Mouse (Mus musculus): Measurements from ENCODE around the gene Eno3. TPM values are rescaled to one million over a fixed set of nuclear protein-coding genes. Genes with fewer than 3 reads are reported as not detected.

The Eno3 gene
- polyA plus RNA-seq, 1 experiment, result 30.9 TPM

DNA sequence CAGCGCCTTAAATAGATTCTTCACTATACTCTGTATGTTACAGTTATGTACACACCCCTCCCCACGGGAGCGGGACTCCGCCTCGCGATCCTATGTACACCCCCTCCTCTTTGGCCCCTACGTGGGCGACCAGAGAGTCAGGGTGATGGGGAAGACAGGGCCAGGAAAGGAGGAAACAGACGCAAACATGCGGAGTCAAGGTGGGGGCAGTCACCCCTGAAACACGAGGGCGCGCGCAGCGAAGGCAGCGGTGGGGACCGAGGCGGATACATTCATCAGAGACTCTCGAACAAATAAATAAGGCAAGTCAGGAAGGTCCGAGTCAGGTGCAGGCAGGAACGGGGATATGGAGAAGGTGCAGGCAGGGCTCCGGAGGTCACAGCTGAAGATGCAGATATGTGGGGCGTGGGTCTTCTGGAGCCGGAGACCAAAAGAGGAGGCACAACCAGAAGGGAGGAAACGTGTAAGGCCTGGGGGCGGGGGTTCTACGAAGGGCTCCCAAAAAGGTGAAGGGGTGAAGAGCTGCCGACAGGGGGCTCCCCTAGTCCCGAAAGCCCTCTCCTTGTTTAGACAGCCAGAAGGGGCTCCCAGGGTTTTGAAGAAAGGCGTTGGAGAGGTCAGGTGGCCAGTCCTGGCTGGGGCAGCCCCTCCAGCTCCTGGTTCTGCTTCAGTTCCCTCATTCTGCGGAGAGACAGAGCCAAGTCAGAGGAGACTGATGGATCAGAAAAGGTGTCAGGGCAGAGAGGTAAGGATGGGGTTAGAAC is 12.8 kb downstream of the Eno3 start:
- 2% methylated on average over 31 of the region's 31 CpGs for whole genome bisulfite sequencing
- peak; percentile 8 for TF ChIP-seq POLR2A (IDR thresholded peaks at IDR 0.05; ENCODE audit: low read depth, low read length)
- peak; percentile 43 for TF ChIP-seq CTCF (conservative IDR thresholded peaks at IDR 0.05; ENCODE audit: insufficient read depth, insufficient read length, low read depth, low read length)
- peak; percentile 75 for DNase-seq

DNA sequence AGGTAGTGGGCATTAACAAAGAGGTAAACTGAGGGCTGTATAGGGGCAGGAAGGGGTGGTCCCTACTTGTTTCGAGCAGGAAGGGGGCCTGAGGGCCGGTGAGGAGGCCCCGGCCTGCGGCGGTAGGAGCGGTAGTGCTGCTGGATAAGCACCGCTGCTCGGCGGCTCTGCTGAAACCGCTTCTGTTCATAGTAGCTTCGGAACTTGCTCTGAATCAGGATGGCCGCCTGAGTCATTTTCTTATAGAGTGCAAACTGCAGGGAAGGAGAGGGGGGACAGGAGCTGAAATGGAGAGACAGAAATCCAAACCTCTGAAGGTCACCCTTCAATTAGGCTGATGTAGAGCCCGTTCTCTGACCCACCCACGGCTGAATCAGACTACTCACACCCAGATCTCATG is 13.5 kb downstream of the Eno3 start:
- no peak for DNase-seq
- TF ChIP-seq CTCF (conservative IDR thresholded peaks at IDR 0.05; ENCODE audit: insufficient read depth, insufficient read length, low read depth, low read length) (no peak), POLR2A (IDR thresholded peaks at IDR 0.05; ENCODE audit: low read depth, low read length) (no peak)
- Histone ChIP-seq H3K36me3 (ENCODE audit: control insufficient read depth, insufficient read depth, low read length) (no peaks in the 10 kb centered on the region; the same call in 1 of the 2 replicates), H3K4me1 (ENCODE audit: control insufficient read depth, insufficient read depth, low read length) (peaks cover 8% of the 10 kb centered on the region; the same call in 1 of the 2 replicates), H3K27me3 (replicated peaks; ENCODE audit: control insufficient read depth, insufficient read depth, low read length) (no peaks in the 10 kb centered on the region), H3K4me3 (ENCODE audit: insufficient read depth, low read depth, low read length) (peak overlapping the region; percentile 69), H3K27ac (ENCODE audit: insufficient read depth, low read depth, low read length) (peak overlapping the region; percentile 81)
- 31% methylated on average over 14 of the region's 14 CpGs for WGBS

More for the DNA sequence above, 12.8 kb downstream of the Eno3 start:
- H3K27me3 ChIP-seq (replicated peaks; ENCODE audit: control insufficient read depth, insufficient read depth, low read length), result no peaks in the 10 kb centered on the region
- H3K4me1 ChIP-seq (ENCODE audit: control insufficient read depth, insufficient read depth, low read length), result peaks cover 8% of the 10 kb centered on the region; the same call in 1 of the 2 replicates
- H3K27ac ChIP-seq (ENCODE audit: insufficient read depth, low read depth, low read length), result peak overlapping the region; percentile 81
- H3K36me3 ChIP-seq (ENCODE audit: control insufficient read depth, insufficient read depth, low read length), result no peaks in the 10 kb centered on the region; the same call in 1 of the 2 replicates
- peak overlapping the region; percentile 69 for H3K4me3 ChIP-seq (ENCODE audit: insufficient read depth, low read depth, low read length)

DNA sequence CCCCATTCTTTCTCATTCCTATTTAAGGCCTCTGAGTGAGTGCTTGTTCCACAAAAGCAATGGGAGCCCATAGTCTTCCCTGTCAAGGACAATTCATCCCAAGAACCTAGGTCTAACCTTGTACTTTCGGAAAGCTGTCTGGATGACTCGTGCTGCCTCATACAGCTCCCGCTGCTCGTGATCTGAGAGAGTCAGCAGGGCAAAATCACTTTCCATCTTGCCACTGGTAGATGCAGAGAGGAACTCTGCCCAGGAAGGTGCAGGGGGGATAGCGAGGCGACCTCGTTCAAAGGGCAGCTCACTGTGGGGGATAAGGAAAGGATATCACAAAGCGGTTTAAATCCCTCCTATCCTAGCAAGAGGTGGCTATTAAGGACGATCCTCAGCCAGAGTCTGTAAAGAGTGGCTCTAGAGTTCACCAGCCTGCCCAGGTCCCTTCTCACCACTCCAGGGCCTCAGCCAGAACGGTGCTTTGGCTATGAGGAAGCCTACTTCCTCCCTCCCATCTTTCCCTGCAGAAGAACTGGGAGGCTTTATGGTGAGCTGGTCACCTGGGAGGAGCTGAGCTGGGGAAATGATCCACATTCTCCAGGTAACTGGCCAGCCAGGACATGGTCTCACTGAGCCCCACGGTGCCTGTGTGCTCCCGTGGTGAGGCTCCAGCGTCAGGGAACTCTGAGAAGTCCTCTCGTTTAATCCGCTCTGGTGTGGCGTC is 14.5 kb downstream of the Eno3 start:
- no peaks in the 10 kb centered on the region for H3K27me3 ChIP-seq (replicated peaks; ENCODE audit: control insufficient read depth, insufficient read depth, low read length)

DNA sequence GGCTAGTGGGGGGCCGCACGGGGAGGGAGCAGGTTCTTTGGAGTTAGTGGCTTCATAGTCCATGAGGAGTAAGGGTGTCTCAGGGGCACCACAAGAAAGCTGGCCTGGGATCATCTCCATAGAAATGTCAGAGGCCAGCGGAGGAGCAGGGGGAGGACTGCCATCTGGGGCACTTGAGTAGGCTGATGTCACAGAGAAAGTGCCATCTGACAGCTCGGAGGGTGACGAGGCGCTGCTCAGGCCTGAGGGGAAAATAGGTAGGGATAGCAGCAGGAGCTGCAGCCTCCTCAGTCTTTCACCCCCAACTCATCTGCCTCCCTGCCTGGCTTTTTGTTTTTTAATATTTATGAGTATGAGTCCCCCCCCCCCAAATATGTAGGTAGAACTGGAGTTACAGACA is 17.0 kb downstream of the Eno3 start:
- Histone ChIP-seq H3K27ac (ENCODE audit: insufficient read depth, low read depth, low read length) (no peak overlapping the region), H3K4me3 (ENCODE audit: insufficient read depth, low read depth, low read length) (no peak overlapping the region), H3K27me3 (replicated peaks; ENCODE audit: control insufficient read depth, insufficient read depth, low read length) (no peaks in the 10 kb centered on the region), H3K4me1 (ENCODE audit: control insufficient read depth, insufficient read depth, low read length) (peaks cover 3% of the 10 kb centered on the region; the same call in 1 of the 2 replicates), H3K36me3 (ENCODE audit: control insufficient read depth, insufficient read depth, low read length) (no peaks in the 10 kb centered on the region; the same call in 1 of the 2 replicates)
- no peak for TF ChIP-seq POLR2A (IDR thresholded peaks at IDR 0.05; ENCODE audit: low read depth, low read length)
- no peak for TF ChIP-seq CTCF (conservative IDR thresholded peaks at IDR 0.05; ENCODE audit: insufficient read depth, insufficient read length, low read depth, low read length)
- no peak for DNase-seq
- 90% methylated on average over 6 of the region's 6 CpGs for WGBS

More for the DNA sequence above, 14.5 kb downstream of the Eno3 start:
- peaks cover 8% of the 10 kb centered on the region; the same call in 1 of the 2 replicates for H3K4me1 ChIP-seq (ENCODE audit: control insufficient read depth, insufficient read depth, low read length)
- WGBS, result 70% methylated on average over 16 of the region's 16 CpGs
- H3K27ac ChIP-seq (ENCODE audit: insufficient read depth, low read depth, low read length), result no peak overlapping the region
- no peak for DNase-seq
- no peaks in the 10 kb centered on the region; the same call in 1 of the 2 replicates for H3K36me3 ChIP-seq (ENCODE audit: control insufficient read depth, insufficient read depth, low read length)
- no peak for TF ChIP-seq POLR2A (IDR thresholded peaks at IDR 0.05; ENCODE audit: low read depth, low read length)
- TF ChIP-seq CTCF (conservative IDR thresholded peaks at IDR 0.05; ENCODE audit: insufficient read depth, insufficient read length, low read depth, low read length), result no peak
- no peak overlapping the region for H3K4me3 ChIP-seq (ENCODE audit: insufficient read depth, low read depth, low read length)

DNA sequence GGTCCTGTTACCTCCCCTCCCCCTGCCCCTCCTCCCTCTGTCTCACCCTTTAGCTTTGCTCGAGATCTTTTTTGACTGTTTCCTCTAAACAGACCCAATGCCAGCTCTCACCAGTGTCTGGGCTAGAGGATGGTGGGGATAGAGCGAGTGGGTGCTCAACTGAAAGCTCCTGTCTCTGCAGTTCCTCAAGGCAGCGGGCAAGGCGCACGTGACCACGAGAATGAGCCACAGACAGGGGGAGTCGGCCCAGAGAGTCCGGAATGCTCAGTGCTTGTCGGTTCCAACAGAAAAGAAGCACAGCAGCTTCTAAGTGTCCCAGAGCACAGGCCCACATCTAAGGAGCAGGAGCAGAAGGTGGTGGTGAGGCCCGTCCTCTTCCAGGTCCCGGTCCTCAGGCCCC is 17.5 kb downstream of the Eno3 start:
- no peak for DNase-seq
- no peak for TF ChIP-seq POLR2A (IDR thresholded peaks at IDR 0.05; ENCODE audit: low read depth, low read length)
- WGBS, result 75% methylated on average over 11 of the region's 11 CpGs
- H3K4me3 ChIP-seq (ENCODE audit: insufficient read depth, low read depth, low read length), result no peak overlapping the region
- no peaks in the 10 kb centered on the region; the same call in 1 of the 2 replicates for H3K36me3 ChIP-seq (ENCODE audit: control insufficient read depth, insufficient read depth, low read length)
- no peak overlapping the region for H3K27ac ChIP-seq (ENCODE audit: insufficient read depth, low read depth, low read length)
- no peaks in the 10 kb centered on the region for H3K27me3 ChIP-seq (replicated peaks; ENCODE audit: control insufficient read depth, insufficient read depth, low read length)
- peaks cover 3% of the 10 kb centered on the region; the same call in 1 of the 2 replicates for H3K4me1 ChIP-seq (ENCODE audit: control insufficient read depth, insufficient read depth, low read length)

DNA sequence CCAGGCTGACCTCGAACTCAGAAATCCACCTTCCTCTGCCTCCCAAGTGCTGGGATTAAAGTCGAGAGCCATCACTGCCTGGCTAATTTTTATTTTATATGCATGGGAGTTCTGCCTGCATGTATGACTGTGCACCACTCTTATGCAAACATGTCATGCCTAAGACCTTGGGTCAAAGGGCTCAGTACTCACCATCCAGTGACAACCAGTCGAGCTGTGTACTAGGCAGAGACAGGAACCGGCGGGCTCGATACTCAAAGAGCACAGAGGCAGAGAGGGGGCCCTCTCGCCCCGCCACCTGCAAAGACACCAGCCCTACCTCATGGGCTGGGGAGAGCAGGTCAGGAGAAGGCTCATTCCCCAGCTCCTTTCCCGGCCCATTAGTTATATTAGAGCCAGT is 21.1 kb downstream of the Eno3 start:
- H3K4me1 ChIP-seq (ENCODE audit: control insufficient read depth, insufficient read depth, low read length), result no peaks in the 10 kb centered on the region
- no peaks in the 10 kb centered on the region for H3K27me3 ChIP-seq (replicated peaks; ENCODE audit: control insufficient read depth, insufficient read depth, low read length)
- no peak overlapping the region for H3K4me3 ChIP-seq (ENCODE audit: insufficient read depth, low read depth, low read length)
- 74% methylated on average over 9 of the region's 9 CpGs for WGBS
- no peaks in the 10 kb centered on the region; the same call in none of the 2 replicates for H3K36me3 ChIP-seq (ENCODE audit: control insufficient read depth, insufficient read depth, low read length)
- DNase-seq, result no peak
- no peak overlapping the region for H3K27ac ChIP-seq (ENCODE audit: insufficient read depth, low read depth, low read length)
- no peak for TF ChIP-seq CTCF (conservative IDR thresholded peaks at IDR 0.05; ENCODE audit: insufficient read depth, insufficient read length, low read depth, low read length)
- no peak for TF ChIP-seq POLR2A (IDR thresholded peaks at IDR 0.05; ENCODE audit: low read depth, low read length)

DNA sequence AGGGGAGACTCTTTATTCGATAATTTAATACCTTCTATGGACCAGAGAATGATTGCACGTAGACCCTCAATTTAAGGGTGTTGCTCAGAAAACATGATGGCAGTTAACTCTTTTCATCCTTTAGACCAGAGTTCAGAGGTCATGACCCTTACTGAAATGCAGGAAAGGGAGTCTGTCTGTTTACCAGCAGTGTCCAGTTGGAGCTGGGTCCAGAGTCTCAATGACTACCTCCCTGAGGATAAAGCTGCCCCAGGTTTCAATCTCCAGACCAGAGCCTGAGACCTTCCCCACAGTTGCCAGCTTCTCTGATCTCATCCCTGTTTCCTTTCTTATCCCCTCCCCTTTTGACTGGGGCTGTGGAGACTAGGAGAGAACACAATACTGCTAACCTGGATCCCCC is 21.6 kb downstream of the Eno3 start:
- TF ChIP-seq CTCF (conservative IDR thresholded peaks at IDR 0.05; ENCODE audit: insufficient read depth, insufficient read length, low read depth, low read length), result no peak
- TF ChIP-seq POLR2A (IDR thresholded peaks at IDR 0.05; ENCODE audit: low read depth, low read length), result no peak
- H3K4me3 ChIP-seq (ENCODE audit: insufficient read depth, low read depth, low read length), result no peak overlapping the region
- 81% methylated on average over 2 of the region's 2 CpGs for WGBS
- DNase-seq, result no peak
- H3K27me3 ChIP-seq (replicated peaks; ENCODE audit: control insufficient read depth, insufficient read depth, low read length), result no peaks in the 10 kb centered on the region
- H3K36me3 ChIP-seq (ENCODE audit: control insufficient read depth, insufficient read depth, low read length), result no peaks in the 10 kb centered on the region; the same call in none of the 2 replicates
- no peak overlapping the region for H3K27ac ChIP-seq (ENCODE audit: insufficient read depth, low read depth, low read length)
- no peaks in the 10 kb centered on the region for H3K4me1 ChIP-seq (ENCODE audit: control insufficient read depth, insufficient read depth, low read length)
